Mouse (Mus musculus): Measurements from ENCODE around the gene Dio1.

DNA sequence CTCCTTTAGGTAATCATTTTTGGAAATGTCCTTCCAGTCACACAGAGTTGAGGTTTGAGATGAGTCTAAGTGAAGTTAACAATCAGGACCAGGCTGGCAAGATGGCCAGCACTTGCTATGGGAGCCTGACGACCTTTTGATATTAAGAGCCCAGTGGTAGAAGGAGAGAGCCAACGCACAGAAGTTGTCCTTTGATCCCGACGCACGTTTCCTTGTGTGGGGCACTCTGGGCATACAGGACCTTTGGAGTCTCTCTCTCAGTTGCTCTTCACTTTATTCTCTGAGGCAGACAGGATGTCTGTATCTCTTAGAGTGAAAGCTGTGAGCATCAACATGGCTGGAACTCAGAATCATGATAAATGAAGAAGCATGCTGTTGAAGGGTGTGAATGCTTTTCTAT lies 30.5 kb upstream of the Dio1 start:
- TF ChIP-seq HCFC1 (IDR thresholded peaks at IDR 0.05; ENCODE audit: borderline replicate concordance, insufficient read depth, low read length) (no peak), ZC3H11A (IDR thresholded peaks at IDR 0.05; ENCODE audit: borderline replicate concordance, low read depth, low read length) (no peak)
